Mouse (Mus musculus): ENCODE results near the gene Rps6ka2.
"Not testable (repeated sequence)": the region's sequence is repeated elsewhere in the genome, so short reads cannot be mapped to it uniquely, and the experiment has no call there.

The Rps6ka2 gene

GRCm38 (mm10) chr17:7170304-7171295, 685 bp downstream of the Rps6ka2 start:
- DNase-seq, result no peak

- DNase-seq, result no peak
These were observed 3.6 kb downstream of the Rps6ka2 start for GRCm38 (mm10) chr17:7173331-7174028.

- DNase-seq, result no peak
These were observed 5.4 kb downstream of the Rps6ka2 start for GRCm38 (mm10) chr17:7175293-7175692.

GRCm38 (mm10) chr17:7176394-7176793, 6.5 kb downstream of the Rps6ka2 start:
- DNase-seq, result no peak

- DNase-seq, result no peak
These were observed 8.3 kb downstream of the Rps6ka2 start for GRCm38 (mm10) chr17:7178196-7178595.

- no peak for DNase-seq
These were observed 12.3 kb downstream of the Rps6ka2 start for GRCm38 (mm10) chr17:7182187-7182586.

GRCm38 (mm10) chr17:7187037-7187436, 17.1 kb downstream of the Rps6ka2 start:
- not testable (repeated sequence) for DNase-seq

GRCm38 (mm10) chr17:7189425-7189824, 19.5 kb downstream of the Rps6ka2 start:
- no peak for DNase-seq

- no peak for DNase-seq
These were observed 20.1 kb downstream of the Rps6ka2 start for GRCm38 (mm10) chr17:7189975-7190374.

- DNase-seq, result no peak
These were observed 24.4 kb downstream of the Rps6ka2 start for GRCm38 (mm10) chr17:7194140-7194840.

- no peak for DNase-seq
These were observed 27.4 kb downstream of the Rps6ka2 start for GRCm38 (mm10) chr17:7197121-7197925.

- DNase-seq, result no peak
These were observed 35.0 kb downstream of the Rps6ka2 start for GRCm38 (mm10) chr17:7204771-7205406.

- DNase-seq, result no peak
These were observed 36.7 kb downstream of the Rps6ka2 start for GRCm38 (mm10) chr17:7206434-7207145.

GRCm38 (mm10) chr17:7210648-7211047, 40.7 kb downstream of the Rps6ka2 start:
- no peak for DNase-seq

GRCm38 (mm10) chr17:7211893-7212292, 42.0 kb downstream of the Rps6ka2 start:
- DNase-seq, result no peak

- no peak for DNase-seq
These were observed 43.3 kb downstream of the Rps6ka2 start for GRCm38 (mm10) chr17:7213214-7213613.

GRCm38 (mm10) chr17:7214061-7214460, 44.1 kb downstream of the Rps6ka2 start:
- DNase-seq, result no peak

GRCm38 (mm10) chr17:7217791-7218329, 47.9 kb downstream of the Rps6ka2 start:
- DNase-seq, result no peak

GRCm38 (mm10) chr17:7218396-7218795, 48.5 kb downstream of the Rps6ka2 start:
- DNase-seq, result peak; percentile 8

- peak; percentile 38 for DNase-seq
These were observed 49.3 kb downstream of the Rps6ka2 start for GRCm38 (mm10) chr17:7219044-7219718.
